Mouse (Mus musculus) adrenal gland, postnatal 25 days (tissue): Measurements from ENCODE around the gene Otud4. TPM values are rescaled to one million over a fixed set of nuclear protein-coding genes. Genes with fewer than 3 reads are reported as not detected.
"Not testable (repeated sequence)": the region's sequence is repeated elsewhere in the genome, so short reads cannot be mapped to it uniquely, and the experiment has no call there.

Experiments used
- DNase-seq: peaks from one replicate; pipeline ENCODE4 v3.0.0; 2021; ENCODE audit warnings: mixed read lengths
- total RNA-seq: library from RNA; stranded (reverse); gene quantifications from 2 replicates; pipeline ENCODE4 v1.2.3, GENCODE M21; 2021

Gene Otud4
- total RNA-seq, 1 experiment from 2014 or later, result 51.5 TPM

DNA sequence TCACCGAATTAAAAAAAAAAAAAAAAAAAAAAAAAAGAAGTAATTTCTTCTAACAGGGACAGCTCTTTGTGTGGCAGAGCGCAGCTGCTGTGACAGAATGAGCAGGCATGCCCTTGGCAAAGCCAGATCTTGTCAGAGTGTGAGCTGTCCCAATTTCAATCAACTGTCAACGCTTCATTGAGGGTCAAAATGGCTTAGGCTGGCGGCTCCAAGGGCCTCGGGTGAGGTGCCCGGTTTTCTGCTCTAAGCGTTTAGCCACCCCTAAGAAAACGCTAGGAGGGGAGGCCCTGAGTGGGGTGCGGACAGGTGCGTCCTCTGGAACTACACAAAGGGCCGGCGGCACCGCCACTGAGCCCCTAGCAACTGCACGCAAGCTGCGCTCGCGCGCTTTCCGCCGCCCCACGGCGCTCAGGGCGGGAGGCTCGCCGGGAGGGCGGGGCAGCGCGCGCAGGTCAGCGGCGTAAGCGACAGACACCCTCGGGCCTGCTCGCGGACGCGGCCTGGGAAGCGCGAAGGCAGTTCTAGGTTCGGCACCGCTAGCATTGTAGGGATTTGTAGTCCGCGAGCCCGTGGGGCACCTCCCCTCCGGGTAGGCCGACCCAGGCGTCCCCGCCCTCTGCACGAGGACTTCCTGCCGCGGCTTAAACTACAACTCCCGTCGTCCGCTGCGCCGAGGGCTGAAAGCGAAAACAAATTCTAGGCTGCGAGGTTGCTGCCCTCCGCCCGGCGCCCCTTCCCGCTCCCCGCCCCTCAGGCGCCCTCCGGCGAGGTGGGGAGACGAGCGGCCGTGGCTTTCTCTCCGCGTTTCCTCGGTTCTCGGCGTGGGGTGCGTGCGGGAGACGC, 490 bp upstream of the Otud4 start:
- DNase-seq, result peak; percentile 95

DNA sequence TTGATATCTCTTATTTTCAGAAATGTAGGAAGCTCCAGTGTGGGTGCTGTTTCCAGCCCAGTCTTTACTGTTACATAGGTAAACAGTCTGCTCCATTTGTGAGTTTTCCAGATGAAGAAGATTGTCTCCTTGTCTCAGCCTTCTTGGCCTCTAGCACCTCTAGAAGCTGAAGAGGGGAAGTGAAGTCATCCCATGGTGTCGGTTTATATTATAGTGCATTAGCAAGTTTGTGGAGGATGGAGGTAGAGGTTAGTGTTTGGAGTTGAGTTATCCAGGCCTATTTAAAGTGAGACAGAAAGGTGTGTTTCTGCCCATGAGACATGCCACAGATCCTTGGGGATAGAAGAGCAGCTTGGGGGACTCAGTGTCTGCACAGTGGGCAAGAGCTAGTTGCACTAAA, 1.7 kb downstream of the Otud4 start:
- DNase-seq, result no peak

DNA sequence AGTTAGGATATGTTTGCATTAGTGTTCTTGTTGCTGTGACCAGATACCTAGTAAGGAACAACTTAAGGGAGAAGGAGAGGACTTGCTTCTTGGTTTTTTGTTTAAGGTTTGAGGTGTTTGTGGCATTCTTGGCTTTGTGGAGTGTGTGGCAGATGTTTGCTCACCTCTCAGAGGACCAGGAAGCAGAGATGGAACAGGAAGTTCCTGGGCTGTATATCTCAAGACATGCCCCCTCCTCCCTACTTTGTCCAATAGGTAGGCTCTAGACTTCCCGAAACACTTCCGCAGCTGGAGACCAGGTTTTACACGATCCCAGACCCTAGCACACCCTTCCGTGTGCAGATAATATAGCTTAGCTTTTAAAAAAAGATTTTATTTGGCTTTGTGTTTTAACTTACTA, 10.2 kb downstream of the Otud4 start:
- no peak for DNase-seq

DNA sequence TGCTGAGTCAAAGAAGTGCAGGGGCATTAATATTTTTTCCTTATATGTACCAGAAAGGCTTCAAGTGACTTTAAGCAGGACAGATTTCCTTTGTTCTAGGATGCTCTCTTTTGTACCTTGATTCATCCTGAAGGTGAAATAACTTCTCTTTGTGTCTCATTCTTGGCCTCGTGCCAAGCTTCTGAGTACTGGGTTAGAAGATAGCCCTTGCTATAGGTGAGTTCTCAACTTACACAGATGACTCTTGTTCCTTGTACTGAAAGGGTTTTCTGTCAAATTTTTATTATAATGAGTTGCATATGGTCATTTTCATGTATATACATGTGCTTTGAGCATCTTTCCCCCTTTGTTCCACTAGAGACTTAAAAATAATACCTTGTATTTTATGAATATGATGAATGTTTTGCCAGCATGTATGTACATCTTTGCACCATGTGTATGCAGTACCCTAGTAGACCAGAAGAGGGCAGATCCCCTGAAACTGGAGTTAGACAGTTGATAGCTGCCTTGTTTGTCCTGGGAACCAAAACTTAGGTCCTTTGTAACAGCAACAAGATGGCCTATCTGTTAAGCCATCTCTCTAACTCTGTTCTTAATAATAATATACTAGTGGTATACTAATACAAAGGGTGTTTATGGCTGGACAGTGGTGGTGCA, 10.9 kb downstream of the Otud4 start:
- DNase-seq, result no peak

DNA sequence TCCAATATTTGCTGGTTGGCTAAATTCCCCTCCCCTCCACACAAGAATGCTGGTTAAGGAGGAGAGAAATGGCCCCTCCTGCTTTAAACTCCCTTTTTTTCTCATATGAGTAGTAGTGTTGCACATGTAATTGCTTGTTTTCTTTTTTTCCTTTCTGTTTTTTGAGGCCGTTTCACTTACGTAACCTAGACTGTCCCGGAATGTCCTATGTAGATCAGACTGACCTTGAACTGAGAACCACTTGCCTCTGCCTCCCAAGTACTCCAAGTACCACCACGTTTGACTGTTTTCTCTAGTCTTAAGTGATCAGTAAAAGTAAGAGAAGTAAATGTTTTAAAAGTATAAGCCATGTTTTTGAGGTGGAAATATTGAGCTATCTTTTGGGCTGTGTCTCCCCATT, 14.3 kb downstream of the Otud4 start:
- no peak for DNase-seq

DNA sequence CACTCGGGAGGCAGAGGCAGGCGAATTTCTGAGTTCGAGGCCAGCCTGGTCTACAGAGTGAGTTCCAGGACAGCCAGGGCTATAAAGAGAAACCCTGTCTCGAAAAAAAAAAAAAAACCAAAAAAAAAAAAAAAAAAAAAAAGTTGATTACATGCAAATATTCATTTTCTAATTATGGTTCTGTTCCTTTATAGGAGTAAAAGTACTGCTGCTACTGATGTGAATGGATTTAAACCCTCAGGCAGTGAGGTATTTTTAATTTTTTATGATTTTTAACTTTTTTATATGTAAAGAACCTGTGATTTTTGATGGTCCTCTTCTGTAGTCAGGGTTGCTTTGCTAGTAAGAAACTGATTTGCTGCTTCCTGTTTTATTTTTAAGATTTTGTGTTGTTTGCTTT, 19.3 kb downstream of the Otud4 start:
- not testable (repeated sequence) for DNase-seq

DNA sequence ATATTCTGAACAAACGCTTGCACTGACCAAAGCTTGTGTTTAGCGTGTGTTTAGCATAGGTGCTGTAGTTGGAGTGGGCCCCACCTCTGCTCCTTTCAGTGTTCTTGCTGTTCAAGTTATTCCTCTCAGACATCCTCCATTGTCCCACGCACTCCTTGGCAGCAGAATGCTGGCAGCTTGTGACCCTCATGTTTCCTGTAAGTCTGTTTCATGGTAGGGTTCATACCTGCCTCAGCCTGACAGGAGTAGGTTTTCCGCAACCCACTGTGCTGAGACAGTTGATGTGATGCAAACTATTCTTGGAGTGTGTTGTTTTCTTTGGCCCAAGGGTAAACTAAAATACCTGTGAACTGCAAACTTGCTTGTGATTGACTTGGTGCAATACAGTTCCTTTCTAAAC, 37.0 kb downstream of the Otud4 start:
- DNase-seq, result no peak

DNA sequence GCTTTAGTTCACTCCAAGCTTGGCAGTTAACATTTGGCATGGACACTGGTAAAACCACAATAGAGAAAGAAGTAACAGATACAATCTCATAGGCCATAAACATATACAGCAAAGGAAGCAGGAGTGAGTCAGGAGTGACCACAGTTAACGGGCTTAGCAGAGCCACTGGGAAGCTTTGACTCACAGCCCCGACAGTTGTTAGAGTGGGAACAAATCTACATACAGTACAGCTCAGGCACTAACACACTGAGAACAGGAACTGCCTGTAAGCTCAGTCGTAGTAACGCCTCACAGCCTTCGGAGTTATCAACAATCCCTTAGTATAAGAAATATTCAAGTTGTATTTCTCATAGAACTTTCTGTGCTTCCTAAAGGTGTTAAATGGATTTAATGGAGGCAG, 39.6 kb downstream of the Otud4 start:
- no peak for DNase-seq

DNA sequence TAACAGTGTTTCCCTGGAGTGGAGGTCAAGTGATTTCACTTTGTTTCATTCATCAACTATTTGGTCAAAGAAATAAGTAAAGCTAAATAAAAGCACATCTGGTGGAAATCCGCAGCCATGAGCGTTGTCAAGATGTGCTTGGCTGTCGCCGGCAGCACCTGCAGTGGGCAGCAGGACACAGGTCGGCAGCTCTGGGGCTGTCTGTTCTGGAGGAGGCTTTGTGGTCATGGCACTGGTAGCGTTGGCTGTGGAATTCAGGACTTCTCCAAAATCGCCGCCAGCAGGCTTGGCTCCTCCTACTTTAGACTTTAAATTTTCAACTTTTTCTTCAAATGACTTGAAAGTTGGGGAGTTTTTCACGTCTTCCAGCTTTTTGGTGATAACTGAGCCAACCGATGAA, 40.7 kb downstream of the Otud4 start:
- not testable (repeated sequence) for DNase-seq

DNA sequence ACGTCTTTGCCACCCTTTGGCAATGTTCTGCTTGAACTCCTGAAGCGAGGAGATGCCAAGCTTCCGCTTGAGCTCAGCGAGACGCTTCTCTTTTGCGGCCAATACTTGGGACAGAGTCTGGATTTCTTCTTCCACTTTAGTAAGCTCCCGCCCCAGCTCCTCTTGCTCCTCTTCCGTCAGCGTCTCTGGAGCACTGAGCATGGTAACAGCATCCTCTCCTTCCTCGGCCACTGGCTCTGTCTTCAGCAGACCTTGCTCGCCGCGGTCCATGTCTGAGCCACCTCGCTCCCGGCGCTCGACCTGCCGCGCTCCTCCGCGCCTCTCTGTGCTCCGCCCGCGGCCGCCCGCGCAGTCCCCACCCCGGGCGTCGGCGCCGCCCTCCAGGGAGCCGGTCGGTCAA, 41.1 kb downstream of the Otud4 start:
- peak; percentile 41 for DNase-seq

DNA sequence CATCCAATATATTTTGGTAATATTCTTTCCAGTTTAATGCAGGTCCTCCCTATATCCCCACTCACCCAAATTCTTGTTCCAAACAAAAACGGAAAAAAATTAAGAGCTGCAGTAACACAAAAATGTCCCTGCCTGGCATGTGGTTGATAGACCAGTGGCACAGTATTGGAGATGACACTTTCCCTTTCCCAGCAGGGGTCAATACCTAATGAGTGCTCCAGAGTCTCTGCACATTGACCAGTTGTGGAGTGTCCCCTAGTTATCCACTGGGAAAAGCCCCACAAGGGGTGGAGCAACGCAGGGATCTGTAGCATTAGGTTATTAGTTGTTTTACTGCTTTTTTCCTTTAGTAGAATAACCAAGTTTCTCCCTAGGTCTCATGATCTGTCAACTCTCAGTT, 41.5 kb downstream of the Otud4 start:
- no peak for DNase-seq

DNA sequence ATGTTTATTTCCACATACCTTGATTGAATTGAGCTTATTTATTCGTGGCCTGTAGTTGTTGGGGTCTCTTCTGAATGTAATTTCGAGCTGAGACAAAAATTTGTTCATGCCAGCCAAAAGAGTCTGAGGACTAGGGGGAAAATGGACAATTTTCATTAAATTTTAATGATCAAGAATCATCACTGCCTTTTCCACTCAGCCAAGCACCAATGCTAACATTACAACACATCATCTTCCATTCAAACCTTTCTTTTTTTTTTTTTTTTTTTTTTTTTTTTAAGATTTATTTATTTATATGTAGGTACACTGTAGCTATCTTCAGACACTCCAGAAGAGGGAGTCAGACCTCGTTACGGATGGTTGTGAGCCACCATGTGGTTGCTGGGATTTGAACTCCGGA, 46.5 kb downstream of the Otud4 start:
- not testable (repeated sequence) for DNase-seq

DNA sequence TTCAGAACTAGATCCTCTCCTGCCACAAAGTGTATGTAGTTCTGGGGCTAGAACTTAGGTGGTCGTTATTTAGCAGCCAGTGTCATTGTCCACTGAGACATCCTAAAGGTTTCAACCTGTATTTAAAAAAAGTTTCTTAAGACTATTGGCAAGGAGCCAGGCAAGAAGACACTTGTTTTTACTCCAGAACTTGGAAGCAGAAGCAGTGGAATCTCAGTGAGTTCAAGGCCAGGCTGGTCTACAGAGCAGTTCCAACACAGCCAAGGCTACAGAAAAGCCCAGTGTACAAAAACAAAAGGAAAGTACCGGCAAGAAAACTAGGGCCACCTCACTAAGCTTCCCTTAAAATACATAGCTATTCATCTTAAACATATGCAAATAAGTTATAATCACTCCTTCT, 53.1 kb downstream of the Otud4 start:
- DNase-seq, result no peak

DNA sequence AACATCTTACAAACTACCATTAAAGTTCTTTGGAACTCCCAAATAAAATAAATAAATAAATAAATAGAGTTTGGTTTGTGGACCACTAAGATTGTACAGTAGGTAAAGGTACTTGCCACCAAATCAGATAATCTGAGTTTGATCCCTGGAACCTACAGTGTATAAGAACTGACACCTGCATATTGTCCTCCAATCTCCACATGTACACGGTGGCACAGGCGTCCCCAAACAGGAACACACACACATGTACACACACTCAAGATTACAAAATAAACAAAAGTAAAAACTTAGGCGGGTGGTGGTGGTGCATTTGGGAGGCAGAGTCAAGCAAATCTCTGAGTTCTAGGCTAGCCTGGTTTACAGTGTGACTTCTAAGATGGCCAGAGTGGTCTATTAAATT, 67.3 kb downstream of the Otud4 start:
- DNase-seq, result no peak

DNA sequence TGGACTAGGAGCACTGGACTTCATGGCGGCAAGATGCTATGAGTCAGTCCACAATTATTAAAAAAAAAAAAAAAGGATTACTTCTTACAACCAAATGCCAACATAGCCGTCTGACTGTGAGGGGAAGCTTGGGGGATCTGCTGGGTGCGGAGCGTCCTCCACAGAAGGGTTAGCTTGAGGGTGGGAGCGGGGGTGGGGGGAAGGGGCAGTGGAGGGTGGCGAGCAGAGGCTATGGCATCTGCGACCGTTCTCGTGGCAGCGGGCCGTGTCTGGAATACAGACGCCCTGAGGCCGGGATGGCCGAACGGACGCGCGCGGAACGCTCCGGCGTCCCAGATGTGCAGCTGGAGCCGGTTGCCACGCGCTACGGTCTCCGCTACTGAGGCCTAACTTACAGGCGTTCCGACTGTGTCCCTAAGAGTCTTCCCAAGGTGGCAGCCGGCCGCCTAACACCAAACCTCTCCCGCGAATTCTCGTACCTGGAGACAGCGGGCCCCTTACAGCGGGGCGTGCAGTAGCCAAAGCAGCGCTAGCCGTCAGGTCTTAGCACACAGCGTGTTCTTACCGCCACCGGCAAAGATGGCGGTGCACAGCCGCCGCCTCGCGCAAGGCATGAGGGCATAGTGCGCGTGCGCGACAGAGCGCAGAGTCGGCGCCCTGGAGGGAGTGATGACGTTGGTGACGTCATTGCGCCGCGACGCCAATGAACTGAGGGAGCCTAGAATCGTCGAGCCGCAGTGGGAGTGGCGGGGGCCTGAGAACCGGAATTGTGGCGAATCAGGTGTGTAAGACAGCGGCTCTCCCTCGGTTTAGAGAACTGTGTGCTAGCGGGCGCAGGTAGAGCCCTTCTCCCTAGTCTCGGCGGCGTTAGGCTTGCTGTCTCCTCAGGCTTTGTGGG, 71.9 kb downstream of the Otud4 start, which contains the start of the genes Abce1 and Anapc10:
Gene Abce1 (minus strand): TSS at position 677 of the 898 bp plus-strand sequence.
Gene Anapc10 (plus strand): TSS at position 757 of the 898 bp plus-strand sequence.
- DNase-seq, result peak; percentile 99

DNA sequence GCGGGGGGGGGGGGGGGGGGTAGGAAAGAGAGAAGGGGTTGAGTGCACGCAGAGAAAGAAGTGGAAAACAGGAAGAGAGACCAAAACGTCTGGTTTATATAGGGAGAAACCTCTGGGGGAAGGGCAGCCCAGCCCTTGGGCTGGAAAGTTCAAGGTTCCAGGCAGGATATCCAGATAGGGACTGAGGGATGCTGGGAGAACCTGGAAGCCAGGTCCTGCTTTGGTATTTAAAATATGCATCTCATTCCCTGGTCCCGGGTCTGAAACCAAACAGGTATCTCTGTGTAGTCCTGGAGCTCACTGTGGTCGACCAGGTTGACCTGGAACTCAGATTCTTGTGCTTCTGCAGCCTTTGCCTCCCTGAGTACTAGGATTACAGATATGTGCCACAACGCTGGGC, 73.3 kb downstream of the Otud4 start:
- no peak for DNase-seq

DNA sequence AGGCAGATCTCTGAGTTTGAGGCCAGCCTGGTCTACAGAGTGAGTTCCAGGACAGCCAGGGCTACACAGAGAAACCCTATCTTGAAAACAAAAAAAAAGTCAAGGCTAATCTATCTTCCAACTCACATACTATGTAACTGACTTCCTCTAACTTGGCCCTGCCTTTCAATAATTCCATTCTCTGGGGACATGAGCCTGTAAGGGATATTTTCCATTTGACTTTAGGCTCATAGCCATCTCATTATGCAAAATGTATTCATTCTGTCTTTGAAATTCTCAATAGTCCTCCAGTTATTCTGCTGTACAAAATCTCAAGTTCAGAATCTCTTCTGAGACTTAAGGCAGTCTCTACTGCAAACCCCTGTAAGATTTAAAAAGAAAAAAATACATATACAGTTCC, 82.1 kb downstream of the Otud4 start:
- no peak for DNase-seq

DNA sequence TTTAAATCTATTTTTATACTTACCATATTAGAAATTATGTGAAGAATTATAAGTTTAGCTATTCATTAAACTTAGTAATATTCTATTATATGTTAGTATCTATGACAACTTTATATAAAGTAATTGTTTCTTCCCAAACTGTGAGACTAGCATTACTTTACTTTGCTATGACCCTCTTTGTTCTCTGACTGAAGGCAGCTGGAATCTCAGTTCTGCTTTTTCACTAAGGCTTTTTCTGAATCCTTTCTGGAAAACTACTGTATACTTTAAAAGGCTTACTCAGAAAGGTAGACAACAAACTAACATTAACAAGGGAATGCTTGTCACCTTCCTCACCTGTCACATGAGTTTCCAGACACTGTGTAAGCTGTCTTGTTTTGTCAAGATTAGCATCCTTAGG, 83.9 kb downstream of the Otud4 start:
- no peak for DNase-seq

DNA sequence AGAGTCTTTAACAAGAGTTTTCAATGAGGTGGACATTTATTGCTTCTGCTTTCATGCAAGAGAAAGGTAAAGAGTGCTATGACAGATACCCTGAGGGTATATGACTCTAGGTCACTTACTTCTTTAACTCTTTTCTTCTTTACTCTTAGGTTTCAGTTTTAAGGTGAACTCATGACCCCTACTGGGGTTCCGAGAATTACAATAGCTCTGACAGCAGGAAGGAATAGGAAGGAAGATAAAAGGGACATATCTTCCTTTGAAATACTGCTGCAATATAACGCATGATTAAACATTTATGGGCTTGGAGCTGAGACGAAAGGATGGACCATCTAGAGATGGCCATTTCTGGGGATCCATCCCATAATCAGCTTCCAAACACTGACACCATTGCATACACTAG, 85.2 kb downstream of the Otud4 start:
- no peak for DNase-seq
